Mouse (Mus musculus): ENCODE results near the gene Sik2. TPM values are rescaled to one million over a fixed set of nuclear protein-coding genes. Genes with fewer than 3 reads are reported as not detected.

The Sik2 gene
- polyA plus RNA-seq, 1 experiment from 2014 or later = 17.3 TPM

GRCm38 (mm10) chr9:50889964-50890363, 118.9 kb downstream of the Sik2 start:
- POLR2A ChIA-PET = no interaction called here
- TF ChIP-seq CTCF (IDR thresholded peaks at IDR 0.05) = no peak
- DNase-seq (ENCODE audit: low read depth, low spot score) (no peak), ATAC-seq (no peak)
- in situ Hi-C loops (cut with MboI; ENCODE audit: low pct_unique_long_range_greater_than_20kb) = no loop called here
- CTCF ChIA-PET = interaction anchor here (2.1 kb wide), 1 partner anchor 8 kb away, joined by 7 read pairs; no protein-coding TSS in a partner anchor
- no peaks in the 10 kb centered on the region for H3K27me3 ChIP-seq

GRCm38 (mm10) chr9:50889211-50889610, 119.7 kb downstream of the Sik2 start:
- ChIA-PET CTCF (interaction anchor here (2.1 kb wide), 1 partner anchor 9 kb away, joined by 7 read pairs; no protein-coding TSS in a partner anchor), POLR2A (no interaction called here)
- DNase-seq (ENCODE audit: low read depth, low spot score) (no peak), ATAC-seq (no peak)
- H3K27me3 ChIP-seq = no peaks in the 10 kb centered on the region
- in situ Hi-C loops (cut with MboI; ENCODE audit: low pct_unique_long_range_greater_than_20kb) = no loop called here
- TF ChIP-seq CTCF (IDR thresholded peaks at IDR 0.05) = no peak

DNA sequence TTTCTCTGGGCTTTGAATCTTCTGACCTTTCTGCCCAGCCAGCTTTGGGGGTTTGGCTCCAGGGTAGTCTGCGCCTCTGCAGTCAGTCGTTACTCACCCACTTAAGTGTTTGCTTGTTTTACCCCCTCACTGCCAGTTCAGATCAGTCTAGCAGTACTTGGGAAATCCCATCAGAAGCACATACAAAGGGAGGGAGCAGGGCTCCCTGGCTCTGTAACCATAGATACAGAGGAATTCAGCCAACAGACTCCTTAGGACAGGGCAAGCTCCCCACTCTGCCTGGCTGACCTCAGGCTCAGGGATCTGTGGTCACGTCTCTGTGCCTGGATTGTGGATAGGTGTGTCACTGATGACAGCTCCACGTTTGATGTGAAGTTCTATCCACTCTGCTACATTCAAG, 121.5 kb downstream of the Sik2 start:
- H3K27me3 ChIP-seq = no peaks in the 10 kb centered on the region
- TF ChIP-seq CTCF (IDR thresholded peaks at IDR 0.05) = no peak
- peak; percentile 80 for ATAC-seq
- ChIA-PET CTCF (interaction anchor here (1.0 to 1.8 kb wide), 3 partner anchors 12 to 121 kb away, joined by 3 to 8 read pairs (median 3); no protein-coding TSS in a partner anchor), POLR2A (interaction anchor here (1.0 to 1.4 kb wide), 3 partner anchors 20 to 30 kb away, joined by 3 read pairs; no protein-coding TSS in a partner anchor)
- peak; percentile 94 for DNase-seq (ENCODE audit: low read depth, low spot score)
- in situ Hi-C loops (cut with MboI; ENCODE audit: low pct_unique_long_range_greater_than_20kb) = no loop called here

DNA sequence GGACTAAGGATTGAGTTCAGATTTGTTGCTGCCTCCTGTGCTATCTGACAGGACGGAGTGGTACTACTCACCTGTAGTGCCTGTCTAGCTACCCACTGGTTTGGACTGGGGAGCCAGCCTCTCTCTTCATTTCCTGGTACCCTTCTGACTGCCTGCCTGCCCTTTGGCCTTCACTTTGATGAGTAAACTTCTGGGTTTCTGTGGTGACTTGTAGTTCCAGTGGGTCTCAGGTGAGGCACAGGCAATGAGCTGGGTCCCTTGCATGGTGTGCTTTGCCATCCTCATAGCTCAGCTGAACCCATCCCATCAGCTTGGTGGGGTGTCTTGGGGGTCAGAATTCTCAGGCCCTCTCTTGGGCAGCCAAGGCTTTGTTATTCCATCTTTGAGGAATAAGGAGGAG, 122.0 kb downstream of the Sik2 start:
- TF ChIP-seq CTCF (IDR thresholded peaks at IDR 0.05) = no peak
- H3K27me3 ChIP-seq = no peaks in the 10 kb centered on the region
- ATAC-seq = no peak
- POLR2A ChIA-PET = interaction anchor here (1.0 to 1.4 kb wide), 3 partner anchors 19 to 29 kb away, joined by 3 read pairs; no protein-coding TSS in a partner anchor
- CTCF ChIA-PET = interaction anchor here (1.0 to 1.8 kb wide), 3 partner anchors 13 to 121 kb away, joined by 3 to 8 read pairs (median 3); no protein-coding TSS in a partner anchor
- in situ Hi-C loops (cut with MboI; ENCODE audit: low pct_unique_long_range_greater_than_20kb) = no loop called here
- no peak for DNase-seq (ENCODE audit: low read depth, low spot score)

GRCm38 (mm10) chr9:50885600-50885987, 123.3 kb downstream of the Sik2 start:
- ATAC-seq (no peak), DNase-seq (ENCODE audit: low read depth, low spot score) (no peak)
- ChIA-PET POLR2A (interaction anchor here (0.9 kb wide), 1 partner anchor 12 kb away, joined by 3 read pairs; no protein-coding TSS in a partner anchor), CTCF (interaction anchor here (1.1 to 2.8 kb wide), 3 partner anchors 14 to 36 kb away, joined by 3 to 11 read pairs (median 4); no protein-coding TSS in a partner anchor)
- H3K27me3 ChIP-seq = no peaks in the 10 kb centered on the region
- in situ Hi-C loops (cut with MboI; ENCODE audit: low pct_unique_long_range_greater_than_20kb) = no loop called here
- no peak for TF ChIP-seq CTCF (IDR thresholded peaks at IDR 0.05)

GRCm38 (mm10) chr9:50884741-50885599, 123.9 kb downstream of the Sik2 start:
- POLR2A ChIA-PET = interaction anchor here (0.9 kb wide), 1 partner anchor 12 kb away, joined by 3 read pairs; no protein-coding TSS in a partner anchor
- no peaks in the 10 kb centered on the region for H3K27me3 ChIP-seq
- CTCF ChIA-PET = interaction anchor here (1.1 to 2.8 kb wide), 5 partner anchors 12 to 36 kb away, joined by 3 to 11 read pairs (median 3); no protein-coding TSS in a partner anchor
- peak; percentile 68 for DNase-seq (ENCODE audit: low read depth, low spot score)
- in situ Hi-C loops (cut with MboI; ENCODE audit: low pct_unique_long_range_greater_than_20kb) = no loop called here
- no peak for TF ChIP-seq CTCF (IDR thresholded peaks at IDR 0.05)
- ATAC-seq = peak; percentile 18

GRCm38 (mm10) chr9:50884093-50884492, 124.8 kb downstream of the Sik2 start:
- POLR2A ChIA-PET = no interaction called here
- in situ Hi-C loops (cut with MboI; ENCODE audit: low pct_unique_long_range_greater_than_20kb) = no loop called here
- no peak for ATAC-seq
- TF ChIP-seq CTCF (IDR thresholded peaks at IDR 0.05) = no peak
- no peaks in the 10 kb centered on the region for H3K27me3 ChIP-seq
- no peak for DNase-seq (ENCODE audit: low read depth, low spot score)
- CTCF ChIA-PET = interaction anchor here (1.1 to 2.8 kb wide), 3 partner anchors 13 to 19 kb away, joined by 3 to 11 read pairs (median 3); no protein-coding TSS in a partner anchor

- in situ Hi-C loops (cut with MboI; ENCODE audit: low pct_unique_long_range_greater_than_20kb) = no loop called here
- H3K27me3 ChIP-seq = no peaks in the 10 kb centered on the region
- ChIA-PET POLR2A (interaction anchor here (0.6 kb wide), 1 partner anchor 377 kb away, joined by 5 read pairs; no protein-coding TSS in a partner anchor), CTCF (no interaction called here)
- TF ChIP-seq CTCF (IDR thresholded peaks at IDR 0.05) = no peak
- ATAC-seq = no peak
- DNase-seq (ENCODE audit: low read depth, low spot score) = no peak
Observed at GRCm38 (mm10) chr9:50882183-50882582, 126.7 kb downstream of the Sik2 start.

- in situ Hi-C loops (cut with MboI; ENCODE audit: low pct_unique_long_range_greater_than_20kb) = no loop called here
- DNase-seq (ENCODE audit: low read depth, low spot score) (no peak), ATAC-seq (no peak)
- ChIA-PET CTCF (no interaction called here), POLR2A (no interaction called here)
- H3K27me3 ChIP-seq = no peaks in the 10 kb centered on the region
- TF ChIP-seq CTCF (IDR thresholded peaks at IDR 0.05) = no peak
Observed at GRCm38 (mm10) chr9:50877431-50877830, 131.4 kb downstream of the Sik2 start.

GRCm38 (mm10) chr9:50876287-50876686, 132.6 kb downstream of the Sik2 start:
- ChIA-PET POLR2A (no interaction called here), CTCF (no interaction called here)
- H3K27me3 ChIP-seq = no peaks in the 10 kb centered on the region
- DNase-seq (ENCODE audit: low read depth, low spot score) (no peak), ATAC-seq (no peak)
- in situ Hi-C loops (cut with MboI; ENCODE audit: low pct_unique_long_range_greater_than_20kb) = no loop called here
- no peak for TF ChIP-seq CTCF (IDR thresholded peaks at IDR 0.05)

GRCm38 (mm10) chr9:50875470-50875869, 133.4 kb downstream of the Sik2 start:
- no peak for DNase-seq (ENCODE audit: low read depth, low spot score)
- ChIA-PET CTCF (interaction anchor here (1.3 kb wide), 1 partner anchor 19 kb away, joined by 3 read pairs; no protein-coding TSS in a partner anchor), POLR2A (no interaction called here)
- in situ Hi-C loops (cut with MboI; ENCODE audit: low pct_unique_long_range_greater_than_20kb) = no loop called here
- no peaks in the 10 kb centered on the region for H3K27me3 ChIP-seq
- TF ChIP-seq CTCF (IDR thresholded peaks at IDR 0.05) = no peak
- ATAC-seq = no peak
